Mouse (Mus musculus) lung, embryonic 16.5 days (tissue): ENCODE measurements around the gene Pdzd3. TPM values are rescaled to one million over a fixed set of nuclear protein-coding genes. Genes with fewer than 3 reads are reported as not detected.
"Not testable (repeated sequence)": the region's sequence is repeated elsewhere in the genome, so short reads cannot be mapped to it uniquely, and the experiment has no call there.

Experiments
- ATAC-seq: fragments of 200-750 bp; cut with Nextera tagmentation; 2 replicates; pipeline ENCODE4 v1.8.0; 2017; ENCODE audit warnings: low read depth, mild to moderate bottlenecking, moderate library complexity
- H3K27ac ChIP-seq: fragments of 300-500 bp; sonication (generic); 2 replicates; pipeline ENCODE4 v1.5.1; 2014; ENCODE audit warnings: mild to moderate bottlenecking, control low read depth, low read length
- H3K27me3 ChIP-seq: fragments of 300-500 bp; sonication (generic); 2 replicates; pipeline ENCODE4 v1.6.1; 2014; ENCODE audit warnings: low read depth, low read length, mixed read lengths; ENCODE audit not compliant: control insufficient read depth, insufficient read depth
- H3K36me3 ChIP-seq: fragments of 300-500 bp; sonication (generic); 2 replicates; pipeline ENCODE4 v1.6.1; 2014; ENCODE audit warnings: low read length; ENCODE audit not compliant: control insufficient read depth, insufficient read depth
- H3K4me1 ChIP-seq: fragments of 300-500 bp; sonication (generic); replicated peaks from 2 replicates; pipeline ENCODE4 v1.6.1; 2014; ENCODE audit warnings: low read length, mixed read lengths; ENCODE audit not compliant: control insufficient read depth, insufficient read depth
- H3K4me2 ChIP-seq: fragments of 300-500 bp; sonication (generic); 2 replicates; pipeline ENCODE4 v1.6.1; 2014; ENCODE audit warnings: low read depth, low read length, control low read depth
- H3K4me3 ChIP-seq: fragments of 300-500 bp; sonication (generic); 2 replicates; pipeline ENCODE4 v1.5.1; 2014; ENCODE audit warnings: mild to moderate bottlenecking, low read length, control low read depth
- H3K9ac ChIP-seq: fragments of 300-500 bp; sonication (generic); 2 replicates; pipeline ENCODE4 v1.6.1; 2014; ENCODE audit warnings: low read length, control low read depth
- H3K9me3 ChIP-seq: fragments of 300-500 bp; sonication (generic); 2 replicates; pipeline ENCODE4 v1.6.1; 2016; ENCODE audit warnings: low read length; ENCODE audit not compliant: control insufficient read depth
- WGBS: fragments of 180-500 bp; shearing (Covaris S2); extraction: QIAGEN DNeasy Blood & Tissue Kit; methylation state at CpG from one replicate; pipeline ENCODE4 v1.1.7; 2014; 5-methylcytosine and 5-hydroxymethylcytosine counted together
- polyA plus RNA-seq: library from polyadenylated mRNA; unstranded; fragments of >200 nt; fragmentation: Nextera tagmentation; extraction: Ambion mirVana; gene quantifications from 2 replicates; pipeline ENCODE4 v1.2.1, GENCODE M21; 2015

Gene Pdzd3
- 0.11 TPM in 1 of 2 replicates, not detected in the other for polyA plus RNA-seq

DNA sequence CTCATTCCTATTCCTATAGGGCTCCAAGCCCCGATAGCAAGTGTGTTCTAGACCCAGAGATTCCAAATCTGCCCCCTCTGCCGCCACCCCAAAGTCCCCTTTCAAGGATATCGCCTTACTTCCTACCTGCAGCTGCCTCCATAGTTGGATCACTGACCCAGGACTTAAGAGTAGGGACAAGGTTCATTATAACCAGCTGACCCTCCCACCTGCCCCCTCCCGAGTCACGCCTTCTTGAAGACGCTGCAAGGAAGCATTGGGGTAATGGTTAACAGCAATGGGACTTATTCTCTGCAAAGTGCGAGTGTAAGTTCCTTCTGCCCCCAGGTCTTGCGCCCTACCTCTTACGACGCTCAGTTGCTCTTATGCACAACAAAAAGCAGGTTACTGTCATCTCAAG lies at the start of gene Pdzd3:
Gene Pdzd3, minus strand, starts transcription at position 158 of the 400 bp plus-strand sequence.
- no peak within 1 kb of the TSS for H3K4me3 ChIP-seq
- no peak within 1 kb of the TSS for H3K4me2 ChIP-seq

DNA sequence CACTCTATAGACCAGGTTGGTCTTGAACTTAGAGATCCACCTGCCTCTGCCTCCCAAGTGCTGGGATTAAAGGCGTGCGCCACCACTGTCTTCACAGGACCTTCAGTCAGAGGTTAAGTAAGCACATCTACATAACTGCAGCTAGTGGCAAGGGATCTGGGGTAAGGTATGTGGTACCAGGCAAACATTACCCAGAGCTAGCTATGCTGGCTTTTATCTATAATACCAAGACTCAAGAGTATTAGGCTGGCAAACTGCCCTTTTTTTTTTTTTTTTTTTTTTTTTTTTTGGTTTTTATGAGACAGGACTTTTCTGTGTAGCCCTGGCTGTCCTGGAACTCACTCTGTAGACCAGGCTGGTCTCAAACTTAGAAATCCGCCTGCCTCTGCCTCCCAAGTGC lies 48.7 kb upstream of the Pdzd3 start:
- H3K9me3 ChIP-seq, H3K9ac ChIP-seq, H3K27ac ChIP-seq, H3K4me2 ChIP-seq, H3K27me3 ChIP-seq, ATAC-seq, H3K4me3 ChIP-seq: not testable (repeated sequence)
- WGBS: 94% methylated on average over 3 of the region's 3 CpGs
- Histone ChIP-seq H3K36me3 (peaks cover 45% of the 10 kb centered on the region), H3K4me1 (peaks cover 10% of the 10 kb centered on the region)

More for the DNA sequence above, at the start of gene Pdzd3:
- H3K9me3 ChIP-seq: no peaks in the 10 kb centered on the region
- H3K9ac ChIP-seq: no peak within 1 kb of the TSS
- no peaks in the 10 kb centered on the region for H3K27me3 ChIP-seq
- WGBS: 60% methylated on average over 10 of the region's 10 CpGs
- no peaks in the 10 kb centered on the region for H3K36me3 ChIP-seq
- no peak within 1 kb of the TSS for H3K27ac ChIP-seq
- peaks cover 3% of the 10 kb centered on the region for H3K4me1 ChIP-seq
- no peak for ATAC-seq

DNA sequence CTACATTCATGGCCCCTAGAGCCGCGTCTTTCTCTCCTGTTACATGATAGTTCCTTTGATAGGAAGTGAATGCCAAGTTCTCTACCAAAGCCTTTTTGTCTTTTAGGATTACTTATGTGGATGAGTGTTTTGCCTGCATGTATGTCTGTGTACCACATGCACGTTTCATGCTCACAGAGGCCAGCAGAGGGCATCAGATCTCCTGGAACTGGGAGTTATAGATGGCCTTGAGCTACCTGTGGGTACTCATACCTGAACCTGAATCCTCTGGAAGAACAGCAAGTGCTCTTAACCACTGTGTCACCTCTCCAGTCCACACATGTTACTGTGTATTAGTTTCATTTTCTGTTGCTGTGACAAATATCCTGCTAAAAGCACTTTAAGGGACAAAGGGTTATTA lies 41.2 kb upstream of the Pdzd3 start:
- 70% methylated on average over 3 of the region's 3 CpGs for WGBS
- Histone ChIP-seq H3K4me1 (peaks cover 15% of the 10 kb centered on the region), H3K9ac (no peak overlapping the region), H3K9me3 (no peaks in the 10 kb centered on the region), H3K27ac (no peak overlapping the region), H3K4me2 (no peak overlapping the region), H3K27me3 (peaks cover 12% of the 10 kb centered on the region), H3K36me3 (peaks cover 29% of the 10 kb centered on the region), H3K4me3 (no peak overlapping the region)
- ATAC-seq: 0 out of 2 replicates have a peak, but pooled peaks have one; percentile 21

DNA sequence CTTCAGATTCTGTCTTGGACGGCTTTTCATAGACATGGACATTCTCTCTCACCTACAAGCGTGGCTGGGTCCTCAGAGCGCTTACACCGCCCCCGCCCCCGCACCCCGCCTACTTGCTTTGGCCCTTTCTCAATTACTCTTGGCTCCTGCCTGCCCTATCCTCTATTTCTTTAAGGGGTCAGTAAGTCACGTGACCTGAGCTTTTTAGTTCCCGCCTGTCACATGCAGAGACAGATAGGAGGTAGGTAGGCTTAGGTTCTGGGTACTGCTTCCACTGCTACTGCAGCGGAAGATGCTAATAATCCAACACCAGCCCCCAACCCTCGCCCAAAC lies 37.7 kb upstream of the Pdzd3 start:
- H3K9ac ChIP-seq: no peak overlapping the region
- H3K4me3 ChIP-seq: no peak overlapping the region
- WGBS: 12% methylated on average over 11 of the region's 11 CpGs
- H3K4me1 ChIP-seq: peaks cover 19% of the 10 kb centered on the region
- ATAC-seq: no peak; the same call in 1 of the 2 replicates
- peaks cover 18% of the 10 kb centered on the region for H3K27me3 ChIP-seq
- H3K36me3 ChIP-seq: peaks cover 12% of the 10 kb centered on the region; the same call in 1 of the 2 replicates
- H3K4me2 ChIP-seq: no peak overlapping the region; the same call in 1 of the 2 replicates
- no peaks in the 10 kb centered on the region for H3K9me3 ChIP-seq
- H3K27ac ChIP-seq: no peak overlapping the region

DNA sequence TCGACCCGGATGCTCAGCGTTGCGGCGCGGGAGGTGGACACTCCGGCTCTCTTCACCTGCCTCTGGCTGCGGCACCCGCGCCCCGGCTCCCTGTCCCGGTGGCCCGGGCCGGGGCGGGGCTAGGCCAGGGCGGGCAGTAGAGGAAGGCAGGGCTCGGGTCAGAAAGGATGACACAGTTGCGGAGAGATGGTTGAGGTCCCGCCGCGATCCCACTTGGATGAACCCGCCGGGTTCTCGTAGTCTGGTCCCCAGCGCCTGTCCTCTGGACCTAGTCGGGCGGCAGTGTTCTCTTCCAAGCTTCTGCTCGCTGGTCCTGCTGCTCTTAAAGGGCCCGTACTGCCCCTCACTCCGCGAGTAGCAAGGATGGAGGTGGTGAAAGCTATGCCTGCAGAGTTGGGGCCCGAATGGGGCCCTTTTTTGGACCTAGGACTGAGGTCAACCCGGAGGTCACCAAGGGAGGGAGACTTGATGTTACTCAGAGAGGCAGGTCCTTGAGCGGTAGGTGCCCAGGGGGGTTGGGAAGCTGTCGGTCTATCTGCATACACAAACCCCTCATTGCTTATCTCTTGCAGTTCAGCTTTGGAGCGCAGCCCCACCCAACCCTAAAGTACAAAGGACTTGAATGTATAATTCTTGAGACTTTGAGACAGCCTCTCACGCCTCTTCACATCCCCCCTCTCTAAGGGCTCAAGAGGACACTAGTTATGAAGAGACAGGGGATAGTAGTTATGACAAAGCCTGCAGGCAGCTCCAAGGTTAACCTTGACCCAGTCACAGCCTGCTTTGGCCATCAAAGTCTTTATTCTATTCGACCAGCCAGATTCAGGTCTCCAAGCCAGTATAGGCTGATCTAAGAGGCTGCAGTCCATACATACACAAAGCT lies 37.0 kb upstream of the Pdzd3 start, which contains the start of gene Abcg4:
Gene Abcg4, minus strand, starts transcription at position 540 of the 883 bp plus-strand sequence.
- peaks cover 19% of the 10 kb centered on the region for H3K4me1 ChIP-seq
- H3K4me3 ChIP-seq: peak within 1 kb of the TSS; percentile 55
- ATAC-seq: peak; percentile 53
- H3K27ac ChIP-seq: no peak within 1 kb of the TSS
- peaks cover 18% of the 10 kb centered on the region for H3K27me3 ChIP-seq
- H3K36me3 ChIP-seq: peaks cover 10% of the 10 kb centered on the region; the same call in 1 of the 2 replicates
- peak within 1 kb of the TSS; percentile 64 for H3K9ac ChIP-seq
- peak within 1 kb of the TSS; percentile 88 for H3K4me2 ChIP-seq
- WGBS: 2% methylated on average over 38 of the region's 38 CpGs
- H3K9me3 ChIP-seq: no peaks in the 10 kb centered on the region

DNA sequence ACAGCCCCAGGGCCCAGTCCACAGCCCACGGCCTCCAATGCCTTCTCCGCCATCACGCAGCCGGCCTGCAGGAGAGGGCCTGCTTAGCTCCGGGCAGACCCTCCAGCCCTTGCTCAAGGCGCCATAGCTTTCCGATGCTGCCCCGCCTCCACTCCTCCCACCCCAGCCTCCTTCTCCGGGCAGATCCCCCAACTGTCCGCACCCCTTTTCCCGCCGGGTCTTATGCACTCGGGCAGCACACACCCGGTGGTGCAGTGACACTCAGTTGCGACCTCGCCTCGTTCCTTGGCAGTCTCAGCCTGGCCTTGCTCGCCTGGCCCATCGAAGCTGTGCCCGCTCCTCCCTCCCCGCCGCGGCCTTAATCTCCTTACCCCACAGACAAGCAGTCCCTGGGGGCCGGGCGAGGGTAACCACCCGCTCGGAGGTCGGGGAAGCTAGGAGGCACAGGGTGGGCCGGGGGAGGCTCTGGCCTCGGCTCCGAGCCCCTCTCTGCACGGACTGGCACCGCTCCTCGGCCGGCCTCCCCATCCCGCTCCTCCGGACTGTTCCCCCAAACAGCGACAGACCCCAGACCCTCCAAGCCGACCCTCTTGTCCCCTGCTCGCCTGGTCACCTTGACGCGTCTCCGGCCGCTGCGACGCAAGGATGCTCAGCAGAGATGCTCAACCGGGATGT lies 36.3 kb upstream of the Pdzd3 start:
- peaks cover 18% of the 10 kb centered on the region for H3K27me3 ChIP-seq
- H3K27ac ChIP-seq: no peak overlapping the region
- no peaks in the 10 kb centered on the region for H3K9me3 ChIP-seq
- H3K4me2 ChIP-seq: peak overlapping the region; percentile 88
- H3K4me3 ChIP-seq: peak overlapping the region; percentile 55
- peak overlapping the region; percentile 64 for H3K9ac ChIP-seq
- ATAC-seq: peak; percentile 56
- H3K36me3 ChIP-seq: peaks cover 5% of the 10 kb centered on the region; the same call in 1 of the 2 replicates
- WGBS: under 1% methylated on average over 45 of the region's 47 CpGs
- peaks cover 19% of the 10 kb centered on the region for H3K4me1 ChIP-seq

DNA sequence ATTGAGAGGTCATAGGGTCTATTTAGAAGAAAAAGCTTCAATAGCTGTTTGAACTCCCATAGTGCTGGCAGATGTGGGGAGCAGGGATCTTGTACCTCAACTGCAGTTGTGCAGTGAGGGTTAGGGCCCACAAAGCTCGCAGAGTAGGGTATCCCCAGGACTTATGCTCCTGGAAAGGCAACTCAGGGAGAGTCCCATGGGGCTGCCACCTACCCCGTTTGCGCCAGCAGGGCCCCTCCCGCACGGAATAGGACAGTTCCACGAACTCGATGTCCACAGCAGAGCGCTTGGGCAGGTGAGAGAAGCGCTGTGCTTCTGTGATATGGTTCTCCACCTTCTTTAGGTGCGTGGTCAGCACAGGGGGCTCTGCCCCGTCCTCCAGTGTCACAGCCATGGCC lies 35.7 kb upstream of the Pdzd3 start:
- H3K4me2 ChIP-seq: peak overlapping the region; percentile 88
- H3K27me3 ChIP-seq: peaks cover 18% of the 10 kb centered on the region
- no peak for ATAC-seq
- H3K9me3 ChIP-seq: no peaks in the 10 kb centered on the region
- peaks cover 19% of the 10 kb centered on the region for H3K4me1 ChIP-seq
- no peak overlapping the region for H3K27ac ChIP-seq
- peak overlapping the region; percentile 64 for H3K9ac ChIP-seq
- H3K36me3 ChIP-seq: peaks cover 5% of the 10 kb centered on the region; the same call in 1 of the 2 replicates
- 17% methylated on average over 11 of the region's 11 CpGs for WGBS
- peak overlapping the region; percentile 55 for H3K4me3 ChIP-seq

DNA sequence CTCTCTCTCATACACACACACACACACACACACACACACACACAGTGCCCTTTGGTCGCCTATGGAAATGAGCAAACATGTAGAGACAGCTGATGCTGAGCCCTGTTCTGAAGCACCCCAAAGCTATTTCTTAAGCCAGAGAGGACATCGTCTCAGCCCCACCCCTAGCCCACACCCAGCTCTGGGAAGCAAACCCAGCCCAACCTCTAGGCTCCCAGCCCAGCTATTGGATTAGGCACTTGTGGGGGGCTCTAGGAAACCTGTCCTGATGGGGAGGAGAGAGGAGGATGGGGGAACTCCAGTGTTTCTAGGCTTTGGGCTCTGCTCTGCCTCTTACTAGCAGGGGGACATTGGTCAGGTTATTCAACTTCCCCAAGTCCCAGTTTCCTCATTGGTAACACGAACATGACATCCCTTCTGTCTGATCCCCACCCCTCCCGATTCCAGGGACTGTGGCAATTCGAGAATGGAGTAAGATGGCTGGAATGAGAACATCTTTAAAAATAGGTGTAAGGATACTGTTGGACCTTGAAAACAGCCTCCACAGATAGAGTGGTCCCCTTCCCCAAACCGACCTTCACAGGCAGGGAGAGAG lies 35.1 kb upstream of the Pdzd3 start:
- Histone ChIP-seq H3K27me3 (peaks cover 18% of the 10 kb centered on the region), H3K9ac (no peak overlapping the region), H3K4me1 (peaks cover 19% of the 10 kb centered on the region), H3K4me3 (no peak overlapping the region), H3K9me3 (no peaks in the 10 kb centered on the region), H3K36me3 (no peaks in the 10 kb centered on the region), H3K4me2 (no peak overlapping the region), H3K27ac (no peak overlapping the region)
- 19% methylated on average over 6 of the region's 6 CpGs for WGBS
- no peak for ATAC-seq

DNA sequence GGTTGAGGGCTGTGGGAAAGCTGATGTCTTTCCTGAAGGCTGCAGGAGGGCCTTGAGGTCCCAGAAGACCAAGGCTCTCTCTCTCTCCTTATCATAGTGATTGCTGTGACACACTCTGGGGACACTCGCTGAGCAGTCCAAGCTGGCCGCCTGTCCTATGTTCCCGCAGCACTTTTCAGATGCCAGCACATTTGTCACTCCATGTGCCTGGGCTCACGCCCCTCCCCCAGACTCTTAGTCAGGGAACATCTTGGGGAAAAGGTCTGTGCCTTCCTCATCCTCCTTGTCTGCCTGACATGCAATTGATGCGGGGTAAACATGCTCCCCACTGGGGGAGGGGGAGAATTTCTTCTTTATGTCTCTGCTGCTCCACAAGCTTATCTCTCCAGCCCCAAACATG lies 31.9 kb upstream of the Pdzd3 start:
- H3K4me3 ChIP-seq: no peak overlapping the region
- no peak overlapping the region for H3K4me2 ChIP-seq
- WGBS: 37% methylated on average over 5 of the region's 5 CpGs
- H3K36me3 ChIP-seq: no peaks in the 10 kb centered on the region
- H3K27me3 ChIP-seq: peaks cover 12% of the 10 kb centered on the region
- no peak overlapping the region for H3K9ac ChIP-seq
- no peaks in the 10 kb centered on the region for H3K9me3 ChIP-seq
- ATAC-seq: no peak
- H3K27ac ChIP-seq: no peak overlapping the region
- peaks cover 10% of the 10 kb centered on the region; the same call in 1 of the 2 replicates for H3K4me1 ChIP-seq
